Mouse (Mus musculus) stomach, embryonic 14.5 days (tissue): ENCODE measurements at regions not wholly inside any gene's neighbourhood (a gene's known extent, or its start where the extent isn't known, plus 50 kb on each side); places are given as distances from the start of the nearest gene placed in this dataset.
A peak's percentile ranks its signal among the peaks of the same experiment; 100 is the strongest.

Experiments used
- ATAC-seq: fragments of 200-750 bp; cut with Nextera tagmentation; 2 replicates; pipeline ENCODE4 v1.8.0; 2017; ENCODE audit warnings: low read depth, moderate TSS enrichment; ENCODE audit not compliant: insufficient number of reproducible peaks, insufficient read depth, low FRiP score
- H3K27ac ChIP-seq: fragments of 300-500 bp; sonication (generic); 2 replicates; pipeline ENCODE4 v1.5.1; 2014; ENCODE audit warnings: mild to moderate bottlenecking, low read length, moderate library complexity, mixed read lengths
- H3K27me3 ChIP-seq: fragments of 300-500 bp; sonication (generic); 2 replicates; pipeline ENCODE4 v1.6.1; 2014; ENCODE audit warnings: low read length, control low read depth, mixed read lengths; ENCODE audit not compliant: control insufficient read depth, insufficient read depth
- H3K36me3 ChIP-seq: fragments of 300-500 bp; sonication (generic); 2 replicates; pipeline ENCODE4 v1.6.1; 2014; ENCODE audit warnings: mild to moderate bottlenecking, control low read depth, low read length, moderate library complexity, mixed read lengths; ENCODE audit not compliant: control insufficient read depth, insufficient read depth
- H3K4me1 ChIP-seq: fragments of 300-500 bp; sonication (generic); 2 replicates; pipeline ENCODE4 v1.6.1; 2014; ENCODE audit warnings: low read length, control low read depth, mixed read lengths; ENCODE audit not compliant: control insufficient read depth, insufficient read depth
- H3K4me2 ChIP-seq: fragments of 300-500 bp; sonication (generic); replicated peaks from 2 replicates; pipeline ENCODE4 v1.6.1; 2014; ENCODE audit warnings: low read depth, low read length, control low read depth
- H3K4me3 ChIP-seq: fragments of 300-500 bp; sonication (generic); 2 replicates; pipeline ENCODE4 v1.5.1; 2014; ENCODE audit warnings: low read depth, low read length, control low read depth
- H3K9ac ChIP-seq: fragments of 300-500 bp; sonication (generic); replicated peaks from 2 replicates; pipeline ENCODE4 v1.6.1; 2014; ENCODE audit warnings: low read depth, mild to moderate bottlenecking, control low read depth, low read length, moderate library complexity, mixed read lengths
- H3K9me3 ChIP-seq: fragments of 300-500 bp; sonication (generic); 2 replicates; pipeline ENCODE4 v1.6.1; 2016; ENCODE audit warnings: low read depth, low read length, control low read depth; ENCODE audit not compliant: control insufficient read depth
- WGBS: fragments of 180-500 bp; shearing (Covaris S2); extraction: QIAGEN DNeasy Blood & Tissue Kit; methylation state at CpG from one replicate; pipeline ENCODE4 v1.1.7; 2014; 5-methylcytosine and 5-hydroxymethylcytosine counted together

DNA sequence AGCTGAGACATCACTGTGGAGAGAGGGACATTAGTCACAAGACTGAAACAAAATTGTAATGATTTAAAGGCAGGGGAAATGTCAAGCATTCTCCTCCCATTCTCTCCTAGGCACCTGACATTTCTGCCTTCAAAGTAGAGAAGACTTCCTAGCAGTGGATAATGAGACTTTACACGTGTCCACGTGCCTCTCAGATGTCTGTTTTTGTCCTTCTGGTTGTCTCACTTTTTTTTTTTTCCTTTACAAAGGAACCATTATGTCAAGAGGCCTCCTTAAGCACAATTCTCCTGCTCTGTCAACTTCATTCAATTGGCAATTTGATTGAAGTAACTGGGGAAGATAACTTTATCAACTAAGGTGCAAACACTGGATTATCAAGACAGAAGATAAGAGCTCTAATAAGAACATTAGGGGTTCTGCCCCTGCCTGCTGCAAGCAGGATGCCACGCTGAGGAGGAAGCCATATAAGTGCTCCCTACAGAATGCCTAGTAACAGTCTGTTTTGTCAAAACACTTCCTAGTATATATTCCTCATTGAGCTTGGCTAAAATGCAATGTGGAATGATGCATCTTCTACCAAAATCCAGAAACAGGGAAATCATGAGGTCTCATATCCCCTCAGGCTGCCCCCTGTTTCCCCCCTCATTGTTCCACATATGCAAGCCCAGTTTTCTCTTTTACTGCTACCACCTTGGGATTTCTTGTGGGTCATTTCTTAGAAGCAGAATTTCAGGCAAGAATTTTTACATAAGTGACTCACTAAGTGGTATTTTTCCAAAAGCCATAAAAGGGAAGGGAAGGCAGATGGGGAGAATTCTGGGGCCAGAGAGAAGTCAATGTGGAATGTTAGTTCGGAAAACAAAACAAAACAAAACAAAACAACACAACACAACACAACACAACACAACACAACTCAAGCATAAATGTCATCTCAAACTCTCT is 967.0 kb upstream of the Lrrc6 start:
- Histone ChIP-seq H3K27me3 (no peaks in the 10 kb centered on the region), H3K27ac (no peak overlapping the region), H3K9ac (no peak overlapping the region), H3K36me3 (no peaks in the 10 kb centered on the region), H3K4me1 (no peaks in the 10 kb centered on the region), H3K4me2 (no peak overlapping the region), H3K4me3 (no peak overlapping the region), H3K9me3 (no peaks in the 10 kb centered on the region)
- 46% methylated on average over 4 of the region's 4 CpGs for whole genome bisulfite sequencing
- no peak for ATAC-seq

- Histone ChIP-seq H3K27me3 (no peaks in the 10 kb centered on the region), H3K4me3 (no peak overlapping the region), H3K4me2 (no peak overlapping the region), H3K4me1 (no peaks in the 10 kb centered on the region), H3K9me3 (no peaks in the 10 kb centered on the region), H3K36me3 (no peaks in the 10 kb centered on the region), H3K9ac (no peak overlapping the region), H3K27ac (no peak overlapping the region)
- 92% methylated on average over 3 of the region's 3 CpGs for WGBS
- no peak for ATAC-seq
Observed at GRCm38 (mm10) chr15:67462863-67463262, 962.2 kb upstream of the Lrrc6 start.

DNA sequence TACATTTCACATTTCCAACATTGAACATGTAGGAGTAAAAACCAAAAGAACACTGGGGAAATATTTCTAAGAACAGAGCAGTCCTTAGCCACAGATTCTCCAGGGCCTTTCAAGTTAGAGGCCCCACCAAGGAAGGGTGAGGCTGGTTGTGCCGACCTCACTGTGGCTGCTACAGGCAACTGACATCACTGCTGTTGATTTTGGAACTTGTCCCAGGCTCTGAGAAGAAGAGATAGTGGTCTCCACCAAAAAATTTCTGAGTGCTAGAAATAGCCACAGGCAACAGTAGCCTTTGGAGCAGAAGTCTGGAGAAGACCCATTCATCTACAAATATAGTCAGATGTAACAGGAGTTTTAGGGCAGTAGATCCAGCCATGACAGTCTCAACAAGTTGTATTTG is 959.7 kb upstream of the Lrrc6 start:
- no peak overlapping the region for H3K4me2 ChIP-seq
- 53% methylated on average over 1 of the region's 1 CpGs for WGBS
- ATAC-seq: no peak
- no peak overlapping the region for H3K9ac ChIP-seq
- no peak overlapping the region for H3K27ac ChIP-seq
- H3K4me1 ChIP-seq: no peaks in the 10 kb centered on the region
- H3K27me3 ChIP-seq: no peaks in the 10 kb centered on the region
- H3K36me3 ChIP-seq: no peaks in the 10 kb centered on the region
- H3K4me3 ChIP-seq: no peak overlapping the region
- no peaks in the 10 kb centered on the region for H3K9me3 ChIP-seq

- Histone ChIP-seq H3K9me3 (no peaks in the 10 kb centered on the region), H3K4me2 (no peak overlapping the region), H3K9ac (no peak overlapping the region), H3K27me3 (no peaks in the 10 kb centered on the region), H3K36me3 (no peaks in the 10 kb centered on the region), H3K4me3 (no peak overlapping the region), H3K27ac (no peak overlapping the region), H3K4me1 (no peaks in the 10 kb centered on the region)
- 19% methylated on average over 2 of the region's 2 CpGs for WGBS
- peak; percentile 56; the same call in 1 of the 2 replicates for ATAC-seq
Observed at GRCm38 (mm10) chr15:67434284-67434683, 933.6 kb upstream of the Lrrc6 start.

- 53% methylated on average over 3 of the region's 3 CpGs for WGBS
- Histone ChIP-seq H3K4me1 (no peaks in the 10 kb centered on the region), H3K4me3 (no peak overlapping the region), H3K4me2 (no peak overlapping the region), H3K36me3 (no peaks in the 10 kb centered on the region), H3K27ac (no peak overlapping the region), H3K9ac (no peak overlapping the region), H3K27me3 (no peaks in the 10 kb centered on the region), H3K9me3 (no peaks in the 10 kb centered on the region)
- no peak for ATAC-seq
Observed at GRCm38 (mm10) chr15:67423922-67424321, 923.2 kb upstream of the Lrrc6 start.

DNA sequence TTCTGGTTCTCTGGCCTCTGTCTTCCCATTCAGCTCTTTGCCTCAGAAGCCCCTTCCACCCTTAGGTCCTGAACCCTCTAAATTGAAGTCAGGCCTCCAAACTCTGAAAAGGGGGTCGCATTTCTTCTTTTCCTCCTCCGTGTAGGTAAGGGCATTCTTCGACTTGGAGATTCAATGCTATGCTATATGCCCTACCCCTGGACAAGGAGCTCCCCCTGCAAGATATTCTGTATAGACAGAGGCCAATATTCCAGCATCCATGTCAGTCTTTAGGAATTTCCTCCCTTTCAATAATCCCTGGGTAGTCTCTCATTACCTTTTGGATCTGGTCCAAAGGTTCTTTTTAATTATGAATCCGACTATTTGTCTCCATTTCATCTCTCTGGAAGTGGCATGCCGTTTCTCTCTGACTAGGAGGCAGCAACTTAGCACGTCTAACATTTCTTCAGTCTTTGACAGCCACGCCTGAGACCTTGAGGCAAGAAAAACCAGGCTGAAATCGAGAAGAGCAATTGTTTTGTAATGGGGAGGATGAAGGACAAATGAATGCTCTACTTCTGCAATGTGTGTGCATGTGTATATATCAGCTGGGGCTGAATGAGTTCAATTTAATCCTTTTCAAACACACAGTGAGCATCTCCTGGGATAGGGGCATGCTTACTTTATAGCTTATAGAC is 921.7 kb upstream of the Lrrc6 start:
- Histone ChIP-seq H3K27me3 (no peaks in the 10 kb centered on the region), H3K4me1 (no peaks in the 10 kb centered on the region), H3K9ac (no peak overlapping the region), H3K9me3 (no peaks in the 10 kb centered on the region), H3K4me2 (no peak overlapping the region), H3K36me3 (no peaks in the 10 kb centered on the region), H3K27ac (no peak overlapping the region), H3K4me3 (no peak overlapping the region)
- WGBS: 62% methylated on average over 8 of the region's 8 CpGs
- no peak for ATAC-seq

DNA sequence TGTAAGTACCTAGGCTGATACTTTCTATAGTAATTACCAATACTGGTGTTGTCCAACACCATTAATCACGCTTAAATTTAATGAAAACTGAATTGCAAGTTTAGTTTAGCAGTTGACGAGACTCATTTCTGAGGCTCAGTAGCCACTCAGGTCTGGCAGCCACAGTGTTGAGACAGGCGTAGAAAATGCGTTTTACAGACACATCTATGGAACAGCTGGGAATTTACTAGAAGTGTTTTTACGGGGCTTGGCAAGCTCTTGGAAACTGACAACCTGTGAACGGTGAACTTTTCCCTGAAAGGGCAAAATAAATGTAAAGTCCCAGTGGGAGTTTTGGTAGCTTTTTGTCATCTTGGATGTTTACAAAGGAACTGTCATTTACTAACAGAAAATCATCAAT is 920.1 kb upstream of the Lrrc6 start:
- Histone ChIP-seq H3K4me3 (no peak overlapping the region), H3K4me1 (no peaks in the 10 kb centered on the region), H3K27me3 (no peaks in the 10 kb centered on the region), H3K4me2 (no peak overlapping the region), H3K9me3 (no peaks in the 10 kb centered on the region), H3K27ac (no peak overlapping the region), H3K9ac (no peak overlapping the region), H3K36me3 (no peaks in the 10 kb centered on the region)
- WGBS: 53% methylated on average over 6 of the region's 6 CpGs
- no peak for ATAC-seq

GRCm38 (mm10) chr15:67419733-67420132 is 919.0 kb upstream of the Lrrc6 start:
- ATAC-seq: no peak
- Histone ChIP-seq H3K27ac (no peak overlapping the region), H3K4me2 (no peak overlapping the region), H3K9ac (no peak overlapping the region), H3K27me3 (no peaks in the 10 kb centered on the region), H3K4me3 (no peak overlapping the region), H3K9me3 (no peaks in the 10 kb centered on the region), H3K36me3 (no peaks in the 10 kb centered on the region), H3K4me1 (no peaks in the 10 kb centered on the region)
- WGBS: 91% methylated on average over 1 of the region's 1 CpGs
